Mouse (Mus musculus) lung, postnatal 25 days (tissue): ENCODE measurements around the gene Pogz.
A peak's percentile ranks its signal among the peaks of the same experiment; 100 is the strongest.
"Not testable (repeated sequence)": the region's sequence is repeated elsewhere in the genome, so short reads cannot be mapped to it uniquely, and the experiment has no call there.

Experiments
- DNase-seq: peaks from one replicate; pipeline ENCODE4 v3.0.0; 2022; ENCODE audit warnings: low spot score

The Pogz gene

DNA sequence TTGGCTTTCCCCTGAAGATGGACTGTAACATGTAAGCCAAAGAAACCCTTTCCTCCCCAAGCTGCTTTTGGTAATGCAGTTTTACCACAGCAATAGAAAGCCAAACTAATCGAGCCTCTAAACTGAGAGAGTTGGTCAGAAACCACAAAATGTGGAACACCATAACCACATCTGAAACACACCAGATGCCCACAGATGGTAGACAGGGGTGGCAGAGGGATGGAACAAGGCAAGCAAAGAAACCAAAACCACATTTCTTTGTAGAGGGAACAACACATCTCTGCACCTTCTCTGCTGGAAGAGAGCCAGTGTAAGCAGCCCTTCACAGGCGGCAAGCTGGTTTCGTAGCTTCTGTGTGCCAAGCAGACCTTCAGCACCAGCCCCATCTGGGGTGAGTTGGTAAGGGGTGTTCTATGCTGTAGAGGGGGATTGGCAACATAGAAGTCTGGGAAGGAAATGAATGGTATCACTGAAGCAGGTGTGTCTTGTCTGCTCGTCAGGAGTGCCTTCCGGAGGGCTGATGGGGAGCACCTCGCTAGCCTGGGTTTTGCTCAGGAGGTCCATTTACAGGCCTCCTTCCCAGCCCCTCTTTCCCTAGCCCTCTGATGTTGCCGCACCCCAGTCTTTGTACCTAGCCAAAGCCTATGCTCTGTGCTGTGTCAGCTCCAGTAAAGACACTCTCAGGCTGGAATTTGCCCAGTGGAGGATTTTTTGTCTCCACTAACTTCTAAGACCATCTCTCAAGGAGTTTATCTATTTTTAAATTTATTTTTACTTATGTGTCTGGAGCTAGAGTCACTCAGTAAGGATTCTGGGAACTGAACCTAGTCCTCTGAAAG, 78.8 kb downstream of the Pogz start:
- DNase-seq = peak; percentile 66

- peak; percentile 83 for DNase-seq
Measured at GRCm38 (mm10) chr3:94917816-94918361, 80.5 kb downstream of the Pogz start.

DNA sequence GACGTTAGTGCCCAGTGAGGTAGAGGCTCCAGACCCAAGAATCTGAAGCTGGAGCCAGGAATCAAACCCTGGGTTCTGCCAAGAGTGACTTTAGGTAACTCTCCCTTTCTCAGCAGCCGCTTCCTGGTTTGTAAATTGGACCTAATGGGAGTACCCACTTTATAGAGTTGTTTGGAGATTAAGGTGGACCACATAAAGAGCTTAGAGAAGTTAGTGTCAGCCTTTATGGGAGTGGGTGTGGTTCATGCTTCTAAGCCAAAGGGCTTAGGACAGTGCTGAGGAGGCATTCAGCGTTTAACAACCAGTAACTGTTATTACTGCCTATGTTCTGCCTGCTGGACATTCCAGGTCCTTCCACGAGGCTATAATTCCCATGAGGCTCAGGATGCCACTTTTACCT, 81.5 kb downstream of the Pogz start:
- no peak for DNase-seq

DNA sequence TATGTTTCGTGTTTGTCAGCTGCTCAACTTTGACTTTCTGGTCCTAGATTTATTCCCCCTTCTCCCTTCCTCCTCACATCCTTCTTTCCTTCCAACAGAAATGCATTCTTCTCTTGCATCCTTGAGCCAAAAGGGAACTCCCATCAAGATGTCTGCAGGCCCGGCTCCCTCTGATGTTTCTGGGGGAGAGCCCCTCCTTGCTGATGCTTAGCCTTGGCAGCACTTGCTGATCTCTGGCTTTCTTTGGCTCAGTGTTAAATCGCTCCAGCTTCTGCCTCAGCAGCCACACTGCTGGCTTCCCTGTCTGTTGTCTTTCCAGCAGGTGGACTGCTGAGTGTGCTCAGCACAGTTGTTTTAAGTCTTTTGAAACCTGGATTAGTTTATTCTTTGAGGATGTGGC, 83.7 kb downstream of the Pogz start:
- DNase-seq = no peak

DNA sequence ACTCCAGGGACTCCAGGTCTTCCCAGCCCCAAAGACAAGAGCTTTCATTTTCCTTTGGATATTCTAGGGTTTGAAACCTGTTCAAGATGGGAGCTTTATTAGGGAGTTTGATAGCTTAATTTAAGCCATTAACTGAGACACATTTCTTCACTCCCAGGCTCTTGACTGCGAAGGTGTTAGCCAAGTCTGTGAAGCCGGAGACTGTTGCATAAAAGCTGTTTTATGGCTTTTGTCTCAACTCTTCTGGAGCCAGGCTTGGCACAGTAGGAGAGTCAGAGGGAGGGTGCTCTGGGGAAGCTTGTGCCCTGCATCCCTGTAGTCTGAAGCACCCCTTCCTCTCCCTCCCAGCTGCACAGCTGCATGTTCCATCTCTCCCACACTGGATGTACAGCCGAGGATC, 85.0 kb downstream of the Pogz start:
- DNase-seq = no peak

DNA sequence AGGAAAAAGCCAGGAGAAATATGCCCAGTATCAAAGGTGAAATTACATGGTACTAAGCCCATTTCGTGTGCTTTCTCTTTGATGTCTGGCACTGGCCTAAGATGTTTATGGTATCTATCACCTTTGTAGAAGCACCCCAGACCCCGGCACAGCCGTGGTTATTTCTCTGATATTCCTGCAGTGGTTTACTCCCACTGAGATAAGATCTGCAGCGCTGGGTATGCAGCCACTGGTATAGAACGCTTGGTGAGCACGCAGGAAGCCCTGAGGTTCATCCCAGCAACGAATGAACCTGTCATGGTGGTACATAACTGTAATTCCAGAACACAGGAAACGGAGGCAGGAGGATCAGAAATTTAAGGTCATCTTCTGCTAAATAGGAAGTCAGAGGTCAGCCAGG, 87.3 kb downstream of the Pogz start:
- DNase-seq = no peak

DNA sequence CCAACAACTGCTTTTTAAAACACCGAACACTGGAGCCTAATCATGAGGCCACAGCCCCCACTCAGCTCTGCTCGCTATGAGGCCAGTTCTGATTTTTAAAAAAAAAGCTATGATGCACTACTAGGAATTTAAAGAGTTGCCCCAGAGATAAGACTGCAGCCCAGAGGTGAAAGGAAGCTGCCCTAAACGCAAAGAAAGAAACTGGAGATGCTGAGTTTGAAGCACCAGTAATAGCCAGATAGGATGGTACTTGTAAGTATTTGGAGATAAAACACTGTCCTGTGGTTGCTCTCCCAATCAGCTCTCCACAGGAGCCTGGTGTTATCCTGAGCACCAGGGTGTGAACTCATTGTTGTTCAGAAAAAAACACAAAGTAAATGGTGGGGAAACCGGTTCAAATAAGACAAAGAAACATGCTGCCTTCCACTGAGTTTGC, 89.0 kb downstream of the Pogz start:
- DNase-seq = not testable (repeated sequence)

DNA sequence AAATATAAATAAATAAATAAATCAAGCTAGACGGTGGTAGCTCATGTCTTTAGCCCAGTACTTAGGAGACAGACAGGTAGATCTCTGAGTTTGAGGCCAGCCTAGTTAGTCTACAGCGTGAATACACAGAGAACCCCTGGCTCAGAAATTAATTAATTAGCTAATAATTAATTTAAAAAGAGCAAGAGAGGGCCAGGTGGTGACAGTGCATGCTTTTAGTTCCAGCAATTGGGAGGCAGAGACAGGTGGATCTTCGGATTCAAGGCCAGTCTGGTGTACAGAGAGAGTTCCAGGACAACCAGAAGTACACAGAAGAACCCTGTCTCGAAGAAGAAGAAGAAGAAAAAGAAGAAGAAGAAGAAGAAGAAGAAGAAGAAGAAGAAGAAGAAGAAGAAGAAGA, 91.6 kb downstream of the Pogz start:
- not testable (repeated sequence) for DNase-seq

GRCm38 (mm10) chr3:94930386-94931266, 93.3 kb downstream of the Pogz start:
- peak; percentile 42 for DNase-seq

GRCm38 (mm10) chr3:94931427-94932082, 94.2 kb downstream of the Pogz start:
- DNase-seq = not testable (repeated sequence)
